Mouse (Mus musculus) limb, embryonic 10.5 days (tissue): ENCODE results near the gene Usp39. TPM values are rescaled to one million over a fixed set of nuclear protein-coding genes. Genes with fewer than 3 reads are reported as not detected.

Experiments used
- DNase-seq: peaks from one replicate; pipeline ENCODE4 v3.0.0-alpha.2; 2017; ENCODE audit warnings: low spot score
- H3K27ac ChIP-seq: fragments of 300-500 bp; sonication (generic); 2 replicates; pipeline ENCODE4 v1.5.1; 2016; ENCODE audit warnings: mild to moderate bottlenecking
- H3K27me3 ChIP-seq: fragments of 300-500 bp; sonication (generic); 2 replicates; pipeline ENCODE4 v1.6.1; 2016; ENCODE audit warnings: low read depth, mild to moderate bottlenecking; ENCODE audit not compliant: poor library complexity, severe bottlenecking
- H3K36me3 ChIP-seq: fragments of 300-500 bp; sonication (generic); 2 replicates; pipeline ENCODE4 v1.6.1; 2016; ENCODE audit warnings: mild to moderate bottlenecking, moderate library complexity
- H3K4me1 ChIP-seq: fragments of 300-500 bp; sonication (generic); 2 replicates; pipeline ENCODE4 v1.6.1; 2016
- H3K4me3 ChIP-seq: fragments of 300-500 bp; sonication (generic); 2 replicates; pipeline ENCODE4 v1.5.1; 2016; ENCODE audit warnings: mild to moderate bottlenecking, moderate library complexity
- H3K9me3 ChIP-seq: fragments of 300-500 bp; sonication (generic); replicated peaks from 2 replicates; pipeline ENCODE4 v1.6.1; 2016; ENCODE audit warnings: mild to moderate bottlenecking
- WGBS: fragments of 180-500 bp; shearing (Covaris S2); methylation state at CpG from one replicate; pipeline ENCODE4 v1.1.7; 2016; 5-methylcytosine and 5-hydroxymethylcytosine counted together
- polyA plus RNA-seq: library from polyadenylated mRNA; unstranded; fragments of >200 nt; fragmentation: Nextera tagmentation; extraction: Ambion mirVana; gene quantifications from 2 replicates; pipeline ENCODE4 v1.2.1, GENCODE M21; 2016

Gene Usp39
- polyA plus RNA-seq: 78.1 and 88.8 TPM in 2 replicates

GRCm38 (mm10) chr6:72345074-72345567 is at the start of gene Usp39:
Usp39 (minus strand) TSS chr6:72345184.
- Histone ChIP-seq H3K27ac (peak within 1 kb of the TSS; percentile 94), H3K36me3 (peaks cover 40% of the 10 kb centered on the region), H3K4me1 (peaks cover 57% of the 10 kb centered on the region), H3K4me3 (peak within 1 kb of the TSS; percentile 98), H3K9me3 (no peaks in the 10 kb centered on the region), H3K27me3 (no peaks in the 10 kb centered on the region)
- peak; percentile 93 for DNase-seq
- under 1% methylated on average over 30 of the region's 30 CpGs for WGBS

- no peak for DNase-seq
- WGBS: 92% methylated on average over 5 of the region's 5 CpGs
- Histone ChIP-seq H3K27me3 (no peaks in the 10 kb centered on the region), H3K4me3 (no peak overlapping the region), H3K4me1 (peaks cover 51% of the 10 kb centered on the region), H3K36me3 (peaks cover 5% of the 10 kb centered on the region), H3K27ac (no peak overlapping the region), H3K9me3 (no peaks in the 10 kb centered on the region)
Measured at GRCm38 (mm10) chr6:72392341-72392740, 47.4 kb upstream of the Usp39 start.

GRCm38 (mm10) chr6:72390795-72391521 is 46.0 kb upstream of the Usp39 start:
- Histone ChIP-seq H3K9me3 (no peaks in the 10 kb centered on the region), H3K4me3 (peak overlapping the region; percentile 63), H3K27me3 (no peaks in the 10 kb centered on the region), H3K27ac (peak overlapping the region; percentile 92), H3K4me1 (peaks cover 51% of the 10 kb centered on the region), H3K36me3 (peaks cover 11% of the 10 kb centered on the region)
- DNase-seq: peak; percentile 43
- WGBS: 7% methylated on average over 12 of the region's 12 CpGs

GRCm38 (mm10) chr6:72389941-72390771 is 45.2 kb upstream of the Usp39 start, which contains the start of gene Vamp8:
Vamp8 (minus strand) TSS chr6:72390703.
- H3K27me3 ChIP-seq: no peaks in the 10 kb centered on the region
- 2% methylated on average over 33 of the region's 33 CpGs for WGBS
- H3K4me3 ChIP-seq: peak within 1 kb of the TSS; percentile 63

GRCm38 (mm10) chr6:72389471-72389940 is 44.5 kb upstream of the Usp39 start:
- no peak for DNase-seq
- WGBS: 24% methylated on average over 13 of the region's 13 CpGs
- H3K4me1 ChIP-seq: peaks cover 51% of the 10 kb centered on the region

More at GRCm38 (mm10) chr6:72389941-72390771, 45.2 kb upstream of the Usp39 start, which contains the start of gene Vamp8:
- peak within 1 kb of the TSS; percentile 92 for H3K27ac ChIP-seq
- peak; percentile 77 for DNase-seq
- peaks cover 15% of the 10 kb centered on the region for H3K36me3 ChIP-seq
- peaks cover 51% of the 10 kb centered on the region for H3K4me1 ChIP-seq
- H3K9me3 ChIP-seq: no peaks in the 10 kb centered on the region

GRCm38 (mm10) chr6:72388791-72389329 is 43.9 kb upstream of the Usp39 start:
- DNase-seq: peak; percentile 67
- peak overlapping the region; percentile 17; the same call in 1 of the 2 replicates for H3K4me3 ChIP-seq

More at GRCm38 (mm10) chr6:72389471-72389940, 44.5 kb upstream of the Usp39 start:
- Histone ChIP-seq H3K36me3 (peaks cover 21% of the 10 kb centered on the region), H3K9me3 (no peaks in the 10 kb centered on the region), H3K27ac (peak overlapping the region; percentile 92), H3K27me3 (no peaks in the 10 kb centered on the region), H3K4me3 (peak overlapping the region; percentile 63)

GRCm38 (mm10) chr6:72388266-72388665 is 43.3 kb upstream of the Usp39 start:
- H3K27ac ChIP-seq: peak overlapping the region; percentile 92; the same call in 1 of the 2 replicates
- H3K27me3 ChIP-seq: no peaks in the 10 kb centered on the region
- peaks cover 46% of the 10 kb centered on the region for H3K4me1 ChIP-seq
- peaks cover 23% of the 10 kb centered on the region for H3K36me3 ChIP-seq
- WGBS: 52% methylated on average over 10 of the region's 10 CpGs
- H3K4me3 ChIP-seq: peak overlapping the region; percentile 17; the same call in 1 of the 2 replicates
- H3K9me3 ChIP-seq: no peaks in the 10 kb centered on the region
- no peak for DNase-seq

More at GRCm38 (mm10) chr6:72388791-72389329, 43.9 kb upstream of the Usp39 start:
- 50% methylated on average over 6 of the region's 6 CpGs for WGBS
- Histone ChIP-seq H3K4me1 (peaks cover 48% of the 10 kb centered on the region), H3K27ac (peak overlapping the region; percentile 92), H3K27me3 (no peaks in the 10 kb centered on the region), H3K9me3 (no peaks in the 10 kb centered on the region), H3K36me3 (peaks cover 23% of the 10 kb centered on the region)

- peak overlapping the region; percentile 92; the same call in 1 of the 2 replicates for H3K27ac ChIP-seq
- H3K27me3 ChIP-seq: no peaks in the 10 kb centered on the region
- peaks cover 41% of the 10 kb centered on the region for H3K4me1 ChIP-seq
- WGBS: 61% methylated on average over 3 of the region's 3 CpGs
- peaks cover 23% of the 10 kb centered on the region for H3K36me3 ChIP-seq
- DNase-seq: no peak
- H3K9me3 ChIP-seq: no peaks in the 10 kb centered on the region
- peak overlapping the region; percentile 17; the same call in 1 of the 2 replicates for H3K4me3 ChIP-seq
Measured at GRCm38 (mm10) chr6:72387816-72388215, 42.8 kb upstream of the Usp39 start.

- Histone ChIP-seq H3K36me3 (peaks cover 23% of the 10 kb centered on the region), H3K4me3 (no peak overlapping the region), H3K4me1 (peaks cover 41% of the 10 kb centered on the region), H3K27me3 (no peaks in the 10 kb centered on the region), H3K9me3 (no peaks in the 10 kb centered on the region), H3K27ac (no peak overlapping the region)
- no peak for DNase-seq
- 87% methylated on average over 2 of the region's 2 CpGs for WGBS
Measured at GRCm38 (mm10) chr6:72386561-72386960, 41.6 kb upstream of the Usp39 start.

- Histone ChIP-seq H3K27ac (no peak overlapping the region), H3K9me3 (no peaks in the 10 kb centered on the region), H3K27me3 (0 out of 2 replicates have a peak, but pooled peaks cover 1% of the 10 kb centered on the region), H3K4me3 (no peak overlapping the region), H3K4me1 (peaks cover 32% of the 10 kb centered on the region), H3K36me3 (peaks cover 23% of the 10 kb centered on the region)
- no peak for DNase-seq
- WGBS: 87% methylated on average over 4 of the region's 4 CpGs
Measured at GRCm38 (mm10) chr6:72385258-72385657, 40.3 kb upstream of the Usp39 start.

- Histone ChIP-seq H3K4me1 (peaks cover 32% of the 10 kb centered on the region), H3K9me3 (no peaks in the 10 kb centered on the region), H3K36me3 (peaks cover 23% of the 10 kb centered on the region), H3K27me3 (peaks cover 14% of the 10 kb centered on the region), H3K27ac (no peak overlapping the region), H3K4me3 (no peak overlapping the region)
- WGBS: 94% methylated on average over 7 of the region's 7 CpGs
- no peak for DNase-seq
Measured at GRCm38 (mm10) chr6:72383952-72384351, 39.0 kb upstream of the Usp39 start.

- Histone ChIP-seq H3K27me3 (peaks cover 17% of the 10 kb centered on the region), H3K36me3 (peaks cover 23% of the 10 kb centered on the region), H3K4me3 (no peak overlapping the region), H3K27ac (peak overlapping the region; percentile 4; the same call in 1 of the 2 replicates), H3K9me3 (no peaks in the 10 kb centered on the region), H3K4me1 (peaks cover 25% of the 10 kb centered on the region)
- no peak for DNase-seq
- WGBS: 87% methylated on average over 6 of the region's 6 CpGs
Measured at GRCm38 (mm10) chr6:72383142-72383820, 38.3 kb upstream of the Usp39 start.
